Mouse (Mus musculus): Measurements from ENCODE around the gene Rps6kb1. TPM values are rescaled to one million over a fixed set of nuclear protein-coding genes. Genes with fewer than 3 reads are reported as not detected.

Rps6kb1 gene
- 41.5 and 63.2 TPM in 2 replicates for total RNA-seq (2017)

- ATAC-seq (replicated peaks in 1 of 2; ENCODE audit: insufficient read depth in 1 of 2, low FRiP score in 2 of 2, low TSS enrichment in 1 of 2, low read depth in 1 of 2, poor library complexity in 2 of 2, severe bottlenecking in 2 of 2), result peak; percentile 96
These were observed at the start of gene Rps6kb1, which contains the start of gene Tubd1 for GRCm38 (mm10) chr11:86544639-86545299. TSS of gene Rps6kb1 (minus strand) at chr11:86544805. TSS of gene Tubd1 (plus strand) at chr11:86544991.

- ATAC-seq (replicated peaks in 1 of 2; ENCODE audit: insufficient read depth in 1 of 2, low FRiP score in 2 of 2, low TSS enrichment in 1 of 2, low read depth in 1 of 2, poor library complexity in 2 of 2, severe bottlenecking in 2 of 2), result no peak
These were observed 48.8 kb upstream of the Rps6kb1 start for GRCm38 (mm10) chr11:86593443-86593842.

GRCm38 (mm10) chr11:86592993-86593392 lies 48.4 kb upstream of the Rps6kb1 start:
- peak; percentile 87 to 90 for ATAC-seq (replicated peaks in 1 of 2; ENCODE audit: insufficient read depth in 1 of 2, low FRiP score in 2 of 2, low TSS enrichment in 1 of 2, low read depth in 1 of 2, poor library complexity in 2 of 2, severe bottlenecking in 2 of 2)

- no peak for ATAC-seq (replicated peaks in 1 of 2; ENCODE audit: insufficient read depth in 1 of 2, low FRiP score in 2 of 2, low TSS enrichment in 1 of 2, low read depth in 1 of 2, poor library complexity in 2 of 2, severe bottlenecking in 2 of 2)
These were observed 47.5 kb upstream of the Rps6kb1 start for GRCm38 (mm10) chr11:86591931-86592616.

GRCm38 (mm10) chr11:86591301-86591845 lies 46.8 kb upstream of the Rps6kb1 start:
- ATAC-seq (replicated peaks in 1 of 2; ENCODE audit: insufficient read depth in 1 of 2, low FRiP score in 2 of 2, low TSS enrichment in 1 of 2, low read depth in 1 of 2, poor library complexity in 2 of 2, severe bottlenecking in 2 of 2), result no peak

- ATAC-seq (replicated peaks in 1 of 2; ENCODE audit: insufficient read depth in 1 of 2, low FRiP score in 2 of 2, low TSS enrichment in 1 of 2, low read depth in 1 of 2, poor library complexity in 2 of 2, severe bottlenecking in 2 of 2), result no peak
These were observed 46.0 kb upstream of the Rps6kb1 start for GRCm38 (mm10) chr11:86590579-86590978.

- ATAC-seq (replicated peaks in 1 of 2; ENCODE audit: insufficient read depth in 1 of 2, low FRiP score in 2 of 2, low TSS enrichment in 1 of 2, low read depth in 1 of 2, poor library complexity in 2 of 2, severe bottlenecking in 2 of 2), result no peak
These were observed 45.5 kb upstream of the Rps6kb1 start for GRCm38 (mm10) chr11:86590066-86590465.

- ATAC-seq (replicated peaks in 1 of 2; ENCODE audit: insufficient read depth in 1 of 2, low FRiP score in 2 of 2, low TSS enrichment in 1 of 2, low read depth in 1 of 2, poor library complexity in 2 of 2, severe bottlenecking in 2 of 2), result no peak
These were observed 44.1 kb upstream of the Rps6kb1 start for GRCm38 (mm10) chr11:86588583-86589298.

- ATAC-seq (replicated peaks in 1 of 2; ENCODE audit: insufficient read depth in 1 of 2, low FRiP score in 2 of 2, low TSS enrichment in 1 of 2, low read depth in 1 of 2, poor library complexity in 2 of 2, severe bottlenecking in 2 of 2), result no peak
These were observed 43.2 kb upstream of the Rps6kb1 start for GRCm38 (mm10) chr11:86587830-86588229.

- peak; percentile 66 to 78 for ATAC-seq (replicated peaks in 1 of 2; ENCODE audit: insufficient read depth in 1 of 2, low FRiP score in 2 of 2, low TSS enrichment in 1 of 2, low read depth in 1 of 2, poor library complexity in 2 of 2, severe bottlenecking in 2 of 2)
These were observed 42.5 kb upstream of the Rps6kb1 start for GRCm38 (mm10) chr11:86586868-86587792.

GRCm38 (mm10) chr11:86586177-86586867 lies 41.7 kb upstream of the Rps6kb1 start:
- ATAC-seq (replicated peaks in 1 of 2; ENCODE audit: insufficient read depth in 1 of 2, low FRiP score in 2 of 2, low TSS enrichment in 1 of 2, low read depth in 1 of 2, poor library complexity in 2 of 2, severe bottlenecking in 2 of 2), result peak; percentile 15 to 19; a peak in 1 of 4 replicates

GRCm38 (mm10) chr11:86585598-86585984 lies 41.0 kb upstream of the Rps6kb1 start:
- ATAC-seq (replicated peaks in 1 of 2; ENCODE audit: insufficient read depth in 1 of 2, low FRiP score in 2 of 2, low TSS enrichment in 1 of 2, low read depth in 1 of 2, poor library complexity in 2 of 2, severe bottlenecking in 2 of 2), result no peak

- no peak for ATAC-seq (replicated peaks in 1 of 2; ENCODE audit: insufficient read depth in 1 of 2, low FRiP score in 2 of 2, low TSS enrichment in 1 of 2, low read depth in 1 of 2, poor library complexity in 2 of 2, severe bottlenecking in 2 of 2)
These were observed 40.4 kb upstream of the Rps6kb1 start for GRCm38 (mm10) chr11:86584898-86585597.

GRCm38 (mm10) chr11:86583990-86584897 lies 39.6 kb upstream of the Rps6kb1 start:
- no peak for ATAC-seq (replicated peaks in 1 of 2; ENCODE audit: insufficient read depth in 1 of 2, low FRiP score in 2 of 2, low TSS enrichment in 1 of 2, low read depth in 1 of 2, poor library complexity in 2 of 2, severe bottlenecking in 2 of 2)

- no peak for ATAC-seq (replicated peaks in 1 of 2; ENCODE audit: insufficient read depth in 1 of 2, low FRiP score in 2 of 2, low TSS enrichment in 1 of 2, low read depth in 1 of 2, poor library complexity in 2 of 2, severe bottlenecking in 2 of 2)
These were observed 38.8 kb upstream of the Rps6kb1 start for GRCm38 (mm10) chr11:86583313-86583825.
